Mouse (Mus musculus) 3134 (cell line): ENCODE measurements around the gene Rnf38.
A peak's percentile ranks its signal among the peaks of the same experiment; 100 is the strongest.

ENCODE experiments used
- DNase-seq: peaks from one replicate; pipeline ENCODE4 v3.0.0-alpha.2; 2011; ENCODE audit warnings: low spot score; ENCODE audit not compliant: insufficient read length; ENCODE audit errors: extremely low read depth

Gene Rnf38

GRCm38 (mm10) chr4:44152904-44153303 lies 80.7 kb downstream of the Rnf38 start:
- no peak for DNase-seq

- DNase-seq: no peak
Measured at GRCm38 (mm10) chr4:44126805-44127204, 106.8 kb downstream of the Rnf38 start.

- DNase-seq: no peak
Measured at GRCm38 (mm10) chr4:44119410-44120201, 114.0 kb downstream of the Rnf38 start.

GRCm38 (mm10) chr4:44115046-44115445 lies 118.5 kb downstream of the Rnf38 start:
- DNase-seq: no peak

- DNase-seq: no peak
Measured at GRCm38 (mm10) chr4:44113393-44114138, 120.0 kb downstream of the Rnf38 start.

GRCm38 (mm10) chr4:44112741-44113140 lies 120.8 kb downstream of the Rnf38 start:
- DNase-seq: peak; percentile 31

- DNase-seq: no peak
Measured at GRCm38 (mm10) chr4:44110771-44111170, 122.8 kb downstream of the Rnf38 start.

- no peak for DNase-seq
Measured at GRCm38 (mm10) chr4:44108297-44108696, 125.3 kb downstream of the Rnf38 start.

GRCm38 (mm10) chr4:44107339-44107738 lies 126.2 kb downstream of the Rnf38 start:
- DNase-seq: peak; percentile 33

GRCm38 (mm10) chr4:44106297-44106821 lies 127.2 kb downstream of the Rnf38 start:
- DNase-seq: no peak

GRCm38 (mm10) chr4:44104195-44104917 lies 129.2 kb downstream of the Rnf38 start:
- no peak for DNase-seq

GRCm38 (mm10) chr4:44103620-44104019 lies 130.0 kb downstream of the Rnf38 start:
- DNase-seq: no peak

GRCm38 (mm10) chr4:44097576-44098335 lies 135.8 kb downstream of the Rnf38 start:
- no peak for DNase-seq

- peak; percentile 56 for DNase-seq
Measured at GRCm38 (mm10) chr4:44094475-44094874, 139.1 kb downstream of the Rnf38 start.

- DNase-seq: no peak
Measured at GRCm38 (mm10) chr4:44092359-44092758, 141.2 kb downstream of the Rnf38 start.

GRCm38 (mm10) chr4:44085566-44085965 lies 148.0 kb downstream of the Rnf38 start:
- no peak for DNase-seq

GRCm38 (mm10) chr4:44084602-44085325 lies 148.8 kb downstream of the Rnf38 start:
- no peak for DNase-seq

- DNase-seq: peak; percentile 70
Measured at GRCm38 (mm10) chr4:44083945-44084344, 149.6 kb downstream of the Rnf38 start, which contains the start of gene Gne. TSS of gene Gne (minus strand) at chr4:44084177.

GRCm38 (mm10) chr4:44078358-44078933 lies 155.1 kb downstream of the Rnf38 start:
- no peak for DNase-seq
